In the genomic region with DNA sequence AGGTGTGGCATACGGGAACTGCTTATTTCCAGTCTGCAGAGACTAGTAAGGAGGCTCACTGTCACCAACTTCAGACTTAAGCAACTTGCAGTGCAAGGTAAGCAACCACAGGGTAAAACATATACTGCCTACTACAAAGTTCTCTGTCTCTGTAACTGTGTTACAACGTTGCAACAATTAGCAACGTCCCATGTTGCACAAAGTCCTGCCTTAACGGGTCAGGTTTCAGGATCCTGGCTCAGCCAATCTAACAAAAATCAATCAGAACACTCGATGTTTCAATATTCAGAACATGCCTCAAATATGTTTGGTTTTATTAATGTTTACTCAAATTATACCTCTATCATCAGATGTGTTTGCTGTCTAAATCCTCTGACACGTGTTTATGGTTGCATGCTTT, we compare ENCODE assay signal across 20 mouse cellular contexts. TPM values are rescaled to one million over a fixed set of nuclear protein-coding genes. Genes with fewer than 3 reads are reported as not detected.
DNase-seq lines count a peak whose midpoint lies in the region; ATAC-seq and TF ChIP-seq lines count a peak whose summit lies in the region.
"Had no signal": no experiment of that assay in that cellular context is flagged by ENCODE, and none has a peak within 500 bp of the region (broad histone marks: within the 10 kb centered on the region; RNA-seq: fewer than 3 reads in every experiment).

No protein-coding gene starts in this region.

- DNase-seq in liver, adult 2 months (ENCODE audit: extremely low read depth, low read depth, low spot score), result peak; percentile 90
- no peak for DNase-seq in liver, embryonic 11.5 days (ENCODE audit: low spot score)
- DNase-seq: adrenal gland, adult 2 months; adrenal gland, adult 8-10 months; adrenal gland, postnatal 10 days; adrenal gland, postnatal 14 days; adrenal gland, postnatal 25 days; adrenal gland, postnatal 36 days; B cell, adult 2 months; cerebellum, adult 11 months; cerebellum, adult 11-12 months; cerebellum, adult 18-20 months; cerebellum, adult 2 months had no signal

- no peak overlapping the region for H3K4me2 ChIP-seq in liver, embryonic 11.5 days

- H3K79me2 ChIP-seq in liver, adult 2 months (ENCODE audit: control insufficient read depth, insufficient read depth, low read length), result peaks cover 17% of the 10 kb centered on the region; the same call in 1 of the 2 replicates

- no peak overlapping the region for H3K9ac ChIP-seq in liver, adult 2 months (ENCODE audit: low read depth, low read length)
- H3K9ac ChIP-seq in liver, embryonic 11.5 days (ENCODE audit: low read depth, low read length), result no peak overlapping the region

- no peak for ATAC-seq in liver, embryonic 11.5 days (replicated peaks; ENCODE audit: low FRiP score)
- ATAC-seq: activated CD4-positive, CD25-positive, alpha-beta regulatory T cell, adult 4 months; CD4-positive, CD25-positive, alpha-beta regulatory T cell, adult 4 months; Patski had no signal

- H3K36me3 ChIP-seq in liver, adult 2 months (ENCODE audit: control insufficient read depth, insufficient read depth, low read length), result peaks cover 30% of the 10 kb centered on the region
- H3K36me3 ChIP-seq in liver, embryonic 11.5 days (ENCODE audit: control insufficient read depth, insufficient read depth, low read length), result peaks cover 26% of the 10 kb centered on the region

- no peak for TF ChIP-seq POLR2A in liver, adult 2 months (IDR thresholded peaks at IDR 0.05; ENCODE audit: extremely low read depth, insufficient read depth, low read length)

- 32% methylated on average over 6 of the region's 6 CpGs for WGBS in liver, adult 2 months
- WGBS in liver, embryonic 11.5 days, result 89% methylated on average over 6 of the region's 6 CpGs

- no peaks in the 10 kb centered on the region for H3K9me3 ChIP-seq in liver, embryonic 11.5 days (ENCODE audit: control insufficient read depth, low read length)
- H3K9me3 ChIP-seq: G1E had no signal

- no peak for TF ChIP-seq CTCF in liver, adult 2 months (IDR thresholded peaks at IDR 0.05; ENCODE audit: low read depth, low read length)

- peaks cover 22% of the 10 kb centered on the region for H3K4me1 ChIP-seq in liver, adult 2 months (ENCODE audit: control insufficient read depth, insufficient read depth, low read length)
- H3K4me1 ChIP-seq in liver, embryonic 11.5 days (replicated peaks; ENCODE audit: control insufficient read depth, insufficient read depth, low read length), result peaks cover 6% of the 10 kb centered on the region

- H3K27me3 ChIP-seq in liver, adult 2 months (ENCODE audit: control insufficient read depth, insufficient read depth, low read length), result no peaks in the 10 kb centered on the region
- no peaks in the 10 kb centered on the region for H3K27me3 ChIP-seq in liver, embryonic 11.5 days (replicated peaks; ENCODE audit: control insufficient read depth, insufficient read depth, low read length)
- H3K27me3 ChIP-seq: CH12.LX, Patski had no signal

- H3K27ac ChIP-seq in liver, adult 2 months (replicated peaks; ENCODE audit: insufficient read depth, low read depth, low read length), result no peak overlapping the region; the same call in 1 of the 2 replicates
- no peak overlapping the region for H3K27ac ChIP-seq in liver, embryonic 11.5 days (ENCODE audit: low read depth, low read length)

- H3K4me3 ChIP-seq in liver, adult 2 months (ENCODE audit: insufficient read depth, low read depth, low read length), result no peak overlapping the region
- no peak overlapping the region for H3K4me3 ChIP-seq in liver, embryonic 11.5 days (ENCODE audit: low read depth, low read length)

RNA-seq across cellular contexts. Expression of gene Xpot, which starts 3.7 kb away (rescaled TPM):
- total RNA-seq in liver, adult 2 months (2014; rRNA removed), result 55.5 and 66.8 TPM in 2 replicates
- 67.4 and 71.7 TPM in 2 replicates for polyA plus RNA-seq in liver, adult 2 months (2012; rRNA removed)
- 103 and 114 TPM in 2 replicates for polyA plus RNA-seq in liver, embryonic 11.5 days (2014; fragmentation: Nextera tagmentation; extraction: Ambion mirVana)

RNA-seq across cellular contexts. Expression of gene D930020B18Rik, which starts 19.0 kb away (rescaled TPM):
- total RNA-seq in liver, adult 2 months (2014; rRNA removed), result not detected in 2 replicates
- not detected in 2 replicates for polyA plus RNA-seq in liver, adult 2 months (2012; rRNA removed)
- 0.39 TPM in 1 of 2 replicates, not detected in the other for polyA plus RNA-seq in liver, embryonic 11.5 days (2014; fragmentation: Nextera tagmentation; extraction: Ambion mirVana)
- total RNA-seq: adrenal gland, adult 18-20 months; adrenal gland, adult 2 months; adrenal gland, adult 8-10 months; adrenal gland, postnatal 10 days; adrenal gland, postnatal 14 days; adrenal gland, postnatal 25 days; adrenal gland, postnatal 36 days; CH12.LX had no signal
- polyA plus RNA-seq: adrenal gland, adult 2 months; C2C12; G1E; Patski had no signal

RNA-seq across cellular contexts. Expression of gene Tbk1, which starts 35.8 kb away (rescaled TPM):
- 24.7 and 25.3 TPM in 2 replicates for total RNA-seq in liver, adult 2 months (2014; rRNA removed)
- polyA plus RNA-seq in liver, adult 2 months (2012; rRNA removed), result 7.1 and 8.2 TPM in 2 replicates
- 32.0 and 32.1 TPM in 2 replicates for polyA plus RNA-seq in liver, embryonic 11.5 days (2014; fragmentation: Nextera tagmentation; extraction: Ambion mirVana)
